Mouse (Mus musculus): ENCODE results near the gene Arhgap33. TPM values are rescaled to one million over a fixed set of nuclear protein-coding genes. Genes with fewer than 3 reads are reported as not detected.

The Arhgap33 gene
- polyA plus RNA-seq (2012; ENCODE audit: low replicate concordance), result 24.7 and 45.7 TPM in 2 replicates

DNA sequence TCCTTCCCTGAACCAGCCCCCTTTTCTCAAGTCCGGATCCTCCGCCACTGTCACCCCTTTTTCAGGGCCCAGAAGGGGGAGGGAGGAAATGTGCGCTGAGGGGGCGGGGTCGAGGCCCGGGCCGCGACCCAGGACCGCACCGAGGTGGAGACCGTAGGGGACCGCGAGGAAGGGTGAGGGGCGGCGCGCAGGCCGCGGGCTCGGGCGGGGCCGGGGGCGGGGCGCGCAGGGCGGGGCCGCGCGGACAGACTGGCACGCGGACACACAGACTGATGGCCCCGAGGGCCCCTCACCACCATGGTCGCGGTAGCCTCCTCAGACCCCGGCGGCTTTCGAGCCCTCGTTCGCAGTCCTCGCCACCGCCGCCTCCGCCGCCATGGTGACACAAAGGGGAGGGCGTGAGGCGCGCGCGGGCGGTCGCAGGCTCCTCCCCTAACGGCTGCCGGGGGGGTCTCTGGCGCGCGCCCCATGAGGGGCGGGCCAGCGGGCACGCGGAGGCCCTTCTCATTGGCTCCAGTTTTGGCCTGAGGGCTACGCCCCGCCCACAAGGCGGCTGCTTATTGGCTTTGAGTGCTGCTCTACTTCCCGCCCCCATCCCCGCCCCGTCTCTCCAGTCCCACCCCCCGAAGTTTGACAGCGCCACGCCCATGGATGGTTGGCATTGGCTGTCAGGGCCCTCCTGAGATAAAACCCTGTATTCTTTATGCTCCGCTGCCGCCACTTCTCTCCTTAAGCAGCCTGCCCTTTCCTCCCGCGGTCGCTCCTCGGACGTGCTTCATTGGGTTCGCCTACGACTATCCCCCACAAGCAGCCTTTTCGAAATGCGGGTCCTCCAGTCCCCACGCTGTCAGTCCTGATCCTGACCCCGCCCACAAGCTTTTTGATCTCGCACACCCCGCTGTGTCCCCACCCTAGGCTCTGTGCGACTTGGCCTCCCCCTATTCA is at the start of gene Arhgap33:
Gene Arhgap33, minus strand, starts transcription at position 428 of the 945 bp plus-strand sequence.

GRCm38 (mm10) chr7:30564970-30565571 is 30.2 kb upstream of the Arhgap33 start, which contains the start of gene Igflr1:
Gene Igflr1, plus strand, starts transcription at chr7:30565427.

DNA sequence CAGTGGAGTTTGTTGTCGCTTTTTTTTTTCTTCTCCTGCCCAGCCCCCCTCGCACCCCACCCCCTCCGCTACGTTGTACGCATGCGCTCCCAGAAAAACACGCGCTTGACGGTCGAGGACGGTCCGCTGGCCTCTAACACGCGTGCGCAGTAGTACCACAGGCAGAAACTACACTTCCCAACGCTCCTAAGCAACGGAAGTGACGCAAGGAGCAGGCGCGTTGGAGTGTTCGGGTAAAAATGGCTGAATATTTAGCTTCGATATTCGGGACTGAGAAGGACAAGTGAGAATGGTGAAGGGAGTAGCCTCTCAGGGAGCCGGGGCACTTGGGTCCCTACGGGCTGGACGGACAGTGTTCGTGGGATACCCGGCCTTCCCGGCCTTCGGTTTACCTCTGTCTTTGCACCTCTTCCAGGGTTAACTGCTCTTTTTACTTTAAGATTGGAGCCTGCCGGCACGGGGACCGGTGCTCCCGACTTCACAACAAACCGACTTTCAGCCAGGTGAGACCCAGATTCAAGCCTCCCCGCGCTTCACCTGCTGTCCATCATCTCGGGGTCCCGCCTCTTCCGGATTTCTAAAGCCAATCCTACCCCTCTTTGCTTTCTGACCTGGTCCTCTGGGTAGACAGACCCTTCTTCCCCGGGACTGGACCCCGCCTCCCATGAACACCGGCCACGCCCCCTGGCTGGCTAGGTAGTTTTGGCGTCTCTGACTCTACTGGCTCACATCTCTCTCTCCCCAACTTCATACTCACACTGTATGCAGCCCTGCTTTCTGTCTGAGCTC is 28.5 kb upstream of the Arhgap33 start, which contains the start of the genes U2af1l4, Gm49396 and Psenen:
Gene U2af1l4, plus strand, starts transcription at position 185 of the 789 bp plus-strand sequence.
Gene Gm49396, plus strand, starts transcription at position 228 of the 789 bp plus-strand sequence.
Gene Psenen, minus strand, starts transcription at position 511 of the 789 bp plus-strand sequence.

DNA sequence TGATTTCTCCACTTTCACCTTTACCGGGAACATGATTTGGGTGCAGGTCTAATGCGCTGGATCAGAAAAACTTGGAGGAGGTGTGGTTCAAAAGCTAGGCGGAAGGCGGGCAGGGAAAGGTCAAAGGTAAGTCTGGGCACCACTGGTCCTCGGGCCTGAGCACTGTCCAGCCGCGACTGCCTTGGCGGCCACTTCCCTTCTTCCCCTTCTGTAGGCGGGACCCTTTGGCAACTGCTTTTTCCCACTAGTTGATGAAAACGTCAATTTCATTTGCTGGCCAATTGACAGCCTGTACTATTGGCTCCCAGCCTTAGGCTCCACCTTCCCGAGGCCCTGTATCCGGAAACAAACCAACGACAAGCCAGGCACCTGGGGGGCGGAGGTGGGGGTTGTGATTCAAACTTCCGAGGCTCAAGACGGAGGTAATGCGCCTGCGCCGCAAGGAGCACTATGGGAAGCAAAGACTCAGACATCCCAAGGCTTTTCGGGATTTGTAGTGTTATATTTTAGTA is 24.6 kb upstream of the Arhgap33 start, which contains the start of gene Lin37:
Gene Lin37, minus strand, starts transcription at position 396 of the 512 bp plus-strand sequence.

GRCm38 (mm10) chr7:30552102-30553020 is 17.5 kb upstream of the Arhgap33 start, which contains the start of the genes Hspb6 and Proser3:
Gene Hspb6, plus strand, starts transcription at chr7:30552178.
Gene Proser3, minus strand, starts transcription at chr7:30552299.

GRCm38 (mm10) chr7:30493401-30493931 is 41.4 kb downstream of the Arhgap33 start, which contains the start of gene Prodh2:
Gene Prodh2, plus strand, starts transcription at chr7:30493622.

Other genes starting within 250 kb of the Arhgap33 start
- gene Clip3, start 243.3 kb downstream of the Arhgap33 start, polyA plus RNA-seq (2012; ENCODE audit: low replicate concordance), result 2.8 and 14.0 TPM in 2 replicates
- gene Alkbh6, start 226.3 kb downstream of the Arhgap33 start, polyA plus RNA-seq (2012; ENCODE audit: low replicate concordance), result 114 and 225 TPM in 2 replicates
- 3.5 and 6.2 TPM in 2 replicates for gene Syne4, start 220.3 kb downstream of the Arhgap33 start, polyA plus RNA-seq (2012; ENCODE audit: low replicate concordance)
- gene E130208F15Rik, start 213.3 kb downstream of the Arhgap33 start, polyA plus RNA-seq (2012; ENCODE audit: low replicate concordance), result 1.2 and 3.5 TPM in 2 replicates
- gene Sdhaf1, start 211.2 kb downstream of the Arhgap33 start, polyA plus RNA-seq (2012; ENCODE audit: low replicate concordance), result 7.3 and 13.8 TPM in 2 replicates
- 0.09 and 0.16 TPM in 2 replicates for gene Lrfn3, start 172.3 kb downstream of the Arhgap33 start, polyA plus RNA-seq (2012; ENCODE audit: low replicate concordance)
- gene Tyrobp, start 121.3 kb downstream of the Arhgap33 start, polyA plus RNA-seq (2012; ENCODE audit: low replicate concordance), result 103 and 543 TPM in 2 replicates
- gene Hcst, start 115.2 kb downstream of the Arhgap33 start, polyA plus RNA-seq (2012; ENCODE audit: low replicate concordance), result 15.4 and 73.3 TPM in 2 replicates
- 57.5 and 91.8 TPM in 2 replicates for gene Nfkbid, start 113.3 kb downstream of the Arhgap33 start, polyA plus RNA-seq (2012; ENCODE audit: low replicate concordance)
- gene Aplp1, start 89.5 kb downstream of the Arhgap33 start, polyA plus RNA-seq (2012; ENCODE audit: low replicate concordance), result 2.4 and 4.5 TPM in 2 replicates
- 0.18 TPM in 1 of 2 replicates, not detected in the other for gene Kirrel2, start 77.4 kb downstream of the Arhgap33 start, polyA plus RNA-seq (2012; ENCODE audit: low replicate concordance)
- gene Nphs1, start 76.7 kb downstream of the Arhgap33 start, polyA plus RNA-seq (2012; ENCODE audit: low replicate concordance), result not detected in 2 replicates
- gene Prodh2, start 41.4 kb downstream of the Arhgap33 start, polyA plus RNA-seq (2012; ENCODE audit: low replicate concordance), result not detected in 2 replicates
- 6.3 and 7.9 TPM in 2 replicates for gene Hspb6, start 17.1 kb upstream of the Arhgap33 start, polyA plus RNA-seq (2012; ENCODE audit: low replicate concordance)
- 15.7 and 16.7 TPM in 2 replicates for gene Proser3, start 17.2 kb upstream of the Arhgap33 start, polyA plus RNA-seq (2012; ENCODE audit: low replicate concordance)
- 80.4 and 94.2 TPM in 2 replicates for gene Lin37, start 24.8 kb upstream of the Arhgap33 start, polyA plus RNA-seq (2012; ENCODE audit: low replicate concordance)
- gene U2af1l4, start 28.2 kb upstream of the Arhgap33 start, polyA plus RNA-seq (2012; ENCODE audit: low replicate concordance), result 29.9 and 73.5 TPM in 2 replicates
- 4.2 and 4.6 TPM in 2 replicates for gene Gm49396, start 28.3 kb upstream of the Arhgap33 start, polyA plus RNA-seq (2012; ENCODE audit: low replicate concordance)
- 47.7 and 71.1 TPM in 2 replicates for gene Psenen, start 28.6 kb upstream of the Arhgap33 start, polyA plus RNA-seq (2012; ENCODE audit: low replicate concordance)
- 14.3 and 26.5 TPM in 2 replicates for gene Igflr1, start 30.4 kb upstream of the Arhgap33 start, polyA plus RNA-seq (2012; ENCODE audit: low replicate concordance)
- 105 and 177 TPM in 2 replicates for gene Kmt2b, start 53.7 kb upstream of the Arhgap33 start, polyA plus RNA-seq (2012; ENCODE audit: low replicate concordance)
- gene Zbtb32, start 63.8 kb upstream of the Arhgap33 start, polyA plus RNA-seq (2012; ENCODE audit: low replicate concordance), result 30.3 and 64.8 TPM in 2 replicates
- gene Upk1a, start 77.8 kb upstream of the Arhgap33 start, polyA plus RNA-seq (2012; ENCODE audit: low replicate concordance), result 0.25 and 0.83 TPM in 2 replicates
- gene Cox6b1, start 91.1 kb upstream of the Arhgap33 start, polyA plus RNA-seq (2012; ENCODE audit: low replicate concordance), result 31.5 and 104 TPM in 2 replicates
- gene Etv2, start 100.8 kb upstream of the Arhgap33 start, polyA plus RNA-seq (2012; ENCODE audit: low replicate concordance), result not detected in 2 replicates
- 174 and 373 TPM in 2 replicates for gene Rbm42, start 115.3 kb upstream of the Arhgap33 start, polyA plus RNA-seq (2012; ENCODE audit: low replicate concordance)
- gene Haus5, start 129.9 kb upstream of the Arhgap33 start, polyA plus RNA-seq (2012; ENCODE audit: low replicate concordance), result 4.2 and 16.9 TPM in 2 replicates
- not detected in 2 replicates for gene Pmis2, start 136.5 kb upstream of the Arhgap33 start, polyA plus RNA-seq (2012; ENCODE audit: low replicate concordance)
- not detected in 2 replicates for gene 2200002J24Rik, start 163.9 kb upstream of the Arhgap33 start, polyA plus RNA-seq (2012; ENCODE audit: low replicate concordance)
- gene Atp4a, start 177.1 kb upstream of the Arhgap33 start, polyA plus RNA-seq (2012; ENCODE audit: low replicate concordance), result 0.21 and 0.42 TPM in 2 replicates
- gene Tmem147, start 194.5 kb upstream of the Arhgap33 start, polyA plus RNA-seq (2012; ENCODE audit: low replicate concordance), result 45.8 and 81.6 TPM in 2 replicates
- gene Gapdhs, start 208.6 kb upstream of the Arhgap33 start, polyA plus RNA-seq (2012; ENCODE audit: low replicate concordance), result 0.08 TPM in 1 of 2 replicates, not detected in the other
- 0.57 and 0.62 TPM in 2 replicates for gene Sbsn, start 216.4 kb upstream of the Arhgap33 start, polyA plus RNA-seq (2012; ENCODE audit: low replicate concordance)
- not detected in 2 replicates for gene Dmkn, start 228.7 kb upstream of the Arhgap33 start, polyA plus RNA-seq (2012; ENCODE audit: low replicate concordance)